Mouse (Mus musculus) ES-E14 (cell line): Measurements from ENCODE around the gene Bard1.

ENCODE experiments used
- HCFC1 ChIP-seq: IDR thresholded peaks from 2 replicates; pipeline ENCODE4 v1.6.1; 2012; ENCODE audit warnings: low read length, inconsistent platforms, borderline replicate concordance; ENCODE audit not compliant: insufficient read depth
- ZNF384 ChIP-seq: IDR thresholded peaks from 2 replicates; pipeline ENCODE4 v1.6.1; 2012; ENCODE audit warnings: low read depth, low read length, inconsistent platforms

GRCm38 (mm10) chr1:71004177-71004576, 98.8 kb downstream of the Bard1 start:
- TF ChIP-seq ZNF384 (no peak), HCFC1 (no peak)
